Mouse (Mus musculus): ENCODE measurements around the gene Gm28539. TPM values are rescaled to one million over a fixed set of nuclear protein-coding genes. Genes with fewer than 3 reads are reported as not detected.
"Not testable (repeated sequence)": the region's sequence is repeated elsewhere in the genome, so short reads cannot be mapped to it uniquely, and the experiment has no call there.

Gene Gm28539
- total and polyA plus RNA-seq, 3 experiments = 2.9 to 13.9 TPM; not detected in 1

- no peak for TF ChIP-seq MAZ (IDR thresholded peaks at IDR 0.05; ENCODE audit: low read depth, low read length)
- TF ChIP-seq TAL1 (IDR thresholded peaks at IDR 0.05; ENCODE audit: low read length) = no peak
- TF ChIP-seq USF2 (IDR thresholded peaks at IDR 0.05; ENCODE audit: borderline replicate concordance in 1 of 2, insufficient read depth in 1 of 2, low read depth in 1 of 2, low read length in 2 of 2) = no peak
- no peak for TF ChIP-seq RAD21 (IDR thresholded peaks at IDR 0.05; ENCODE audit: low read depth, low read length)
- TF ChIP-seq MYB (IDR thresholded peaks at IDR 0.05; ENCODE audit: low read depth, low read length) = no peak
- TF ChIP-seq MXI1 (IDR thresholded peaks at IDR 0.05; ENCODE audit: low read depth, low read length) = no peak
- no peak for TF ChIP-seq MAX (IDR thresholded peaks at IDR 0.05; ENCODE audit: low read length)
- no peak for TF ChIP-seq ELF1 (IDR thresholded peaks at IDR 0.05; ENCODE audit: low read depth, low read length)
- no peak for TF ChIP-seq EP300 (IDR thresholded peaks at IDR 0.05; ENCODE audit: low read depth in 1 of 2, low read length in 2 of 2)
- TF ChIP-seq TCF12 (IDR thresholded peaks at IDR 0.05; ENCODE audit: low read depth, low read length) = no peak
- TF ChIP-seq ZC3H11A (IDR thresholded peaks at IDR 0.05; ENCODE audit: low read depth, low read length) = no peak
- no peak for TF ChIP-seq ZNF384 (IDR thresholded peaks at IDR 0.05; ENCODE audit: low read depth, low read length)
- no peak for TF ChIP-seq SIN3A (IDR thresholded peaks at IDR 0.05; ENCODE audit: low read length)
- Histone ChIP-seq H3K27ac (ENCODE audit: control insufficient read depth, low read depth, low read length) (no peak overlapping the region), H3K4me1 (ENCODE audit: control insufficient read depth in 1 of 2, insufficient read depth in 2 of 2, low read length in 2 of 2) (peaks cover 0 to 3% of the 10 kb centered on the region in 2 experiments; a peak in 2 of 4 replicates), H3K4me3 (ENCODE audit: control insufficient read depth in 1 of 2, insufficient read depth in 1 of 2, low read depth in 2 of 2, low read length in 2 of 2) (no peak overlapping the region), H3K36me3 (ENCODE audit: control insufficient read depth in 1 of 2, insufficient read depth in 2 of 2, low read length in 2 of 2) (peaks cover 0 to 4% of the 10 kb centered on the region in 2 experiments; a peak in 2 of 4 replicates), H3K79me2 (ENCODE audit: control insufficient read depth, insufficient read depth, low read length, poor library complexity) (no peaks in the 10 kb centered on the region), H3K27me3 (ENCODE audit: control insufficient read depth in 1 of 2, insufficient read depth in 2 of 2, low read length in 2 of 2) (no peaks in the 10 kb centered on the region), H3K9me3 (replicated peaks; ENCODE audit: insufficient read depth, low read length) (no peaks in the 10 kb centered on the region), H3K9ac (ENCODE audit: control insufficient read depth, low read depth, low read length, poor library complexity, severe bottlenecking) (no peak overlapping the region)
- no peak for DNase-seq (ENCODE audit: low read depth, low spot score)
These were observed 10.0 kb downstream of the Gm28539 start for GRCm38 (mm10) chr16:18846301-18846820.

GRCm38 (mm10) chr16:18849521-18850190 lies 13.3 kb downstream of the Gm28539 start:
- H3K4me1 ChIP-seq (ENCODE audit: control insufficient read depth in 1 of 2, insufficient read depth in 2 of 2, low read length in 2 of 2); H3K27ac ChIP-seq (ENCODE audit: control insufficient read depth, low read depth, low read length); DNase-seq (ENCODE audit: low read depth, low spot score); H3K36me3 ChIP-seq (ENCODE audit: control insufficient read depth in 1 of 2, insufficient read depth in 2 of 2, low read length in 2 of 2); H3K9me3 ChIP-seq (replicated peaks; ENCODE audit: insufficient read depth, low read length); H3K27me3 ChIP-seq (ENCODE audit: control insufficient read depth in 1 of 2, insufficient read depth in 2 of 2, low read length in 2 of 2); H3K9ac ChIP-seq (ENCODE audit: control insufficient read depth, low read depth, low read length, poor library complexity, severe bottlenecking); H3K79me2 ChIP-seq (ENCODE audit: control insufficient read depth, insufficient read depth, low read length, poor library complexity); H3K4me3 ChIP-seq (ENCODE audit: control insufficient read depth in 1 of 2, insufficient read depth in 1 of 2, low read depth in 2 of 2, low read length in 2 of 2): not testable (repeated sequence)

DNA sequence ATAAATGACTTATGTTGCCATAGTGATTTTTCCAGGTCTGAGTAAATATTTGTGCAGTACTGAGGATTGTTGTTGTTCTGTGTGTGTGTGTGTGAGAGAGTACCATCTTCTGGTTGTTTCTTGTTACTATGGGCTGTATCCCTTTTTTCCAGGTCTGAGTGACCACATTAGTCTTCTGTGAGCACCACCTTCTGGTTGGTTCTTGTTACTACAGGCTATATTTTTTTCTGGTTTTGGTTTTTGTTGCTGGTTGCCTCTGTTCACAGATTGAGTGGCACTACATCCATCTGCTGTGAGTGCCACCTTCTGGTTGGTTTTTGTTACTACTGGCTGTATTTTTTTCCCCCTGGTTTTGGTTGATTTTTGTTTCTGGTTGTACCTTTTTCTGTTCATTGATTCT lies 22.2 kb downstream of the Gm28539 start:
- H3K9ac ChIP-seq (ENCODE audit: control insufficient read depth, low read depth, low read length, poor library complexity, severe bottlenecking) = no peak overlapping the region
- H3K79me2 ChIP-seq (ENCODE audit: control insufficient read depth, insufficient read depth, low read length, poor library complexity) = no peaks in the 10 kb centered on the region
- TF ChIP-seq ELF1 (IDR thresholded peaks at IDR 0.05; ENCODE audit: low read depth, low read length) (no peak), MAFK (IDR thresholded peaks at IDR 0.05; ENCODE audit: borderline replicate concordance, low read depth, low read length) (no peak), BHLHE40 (IDR thresholded peaks at IDR 0.05; ENCODE audit: borderline replicate concordance, low read depth, low read length) (no peak), NELFE (IDR thresholded peaks at IDR 0.05; ENCODE audit: low read depth, low read length) (no peak), E2F4 (IDR thresholded peaks at IDR 0.05; ENCODE audit: borderline replicate concordance, low read depth, low read length) (no peak), ZNF384 (IDR thresholded peaks at IDR 0.05; ENCODE audit: low read depth, low read length) (peak; percentile 74), USF1 (IDR thresholded peaks at IDR 0.05; ENCODE audit: low read depth, low read length) (no peak), SMC3 (IDR thresholded peaks at IDR 0.05; ENCODE audit: low read depth, low read length) (peak; percentile 75), RAD21 (IDR thresholded peaks at IDR 0.05; ENCODE audit: low read depth, low read length) (peak; percentile 76), ZC3H11A (IDR thresholded peaks at IDR 0.05; ENCODE audit: low read depth, low read length) (peak; percentile 77), GABPA (IDR thresholded peaks at IDR 0.05; ENCODE audit: low read depth, low read length) (no peak), CTCF (IDR thresholded peaks at IDR 0.05 in 2 of 3, conservative IDR thresholded peaks at IDR 0.05 in 1 of 3; ENCODE audit: control insufficient read depth in 1 of 3, insufficient read depth in 1 of 3, low read depth in 2 of 3, low read length in 3 of 3, poor library complexity in 1 of 3, severe bottlenecking in 1 of 3) (peak; percentile 18 to 84 (median 57); a peak in 5 of 6 replicates), KAT2A (conservative IDR thresholded peaks at IDR 0.05; ENCODE audit: low read depth, low read length) (no peak)
- no peaks in the 10 kb centered on the region for H3K27me3 ChIP-seq (ENCODE audit: control insufficient read depth in 1 of 2, insufficient read depth in 2 of 2, low read length in 2 of 2)
- no peaks in the 10 kb centered on the region for H3K9me3 ChIP-seq (replicated peaks; ENCODE audit: insufficient read depth, low read length)
- no peak overlapping the region for H3K27ac ChIP-seq (ENCODE audit: control insufficient read depth, low read depth, low read length)
- peak; percentile 77 for DNase-seq (ENCODE audit: low read depth, low spot score)
- peaks cover 0 to 2% of the 10 kb centered on the region in 2 experiments; a peak in 1 of 4 replicates for H3K4me1 ChIP-seq (ENCODE audit: control insufficient read depth in 1 of 2, insufficient read depth in 2 of 2, low read length in 2 of 2)
- no peak overlapping the region for H3K4me3 ChIP-seq (ENCODE audit: control insufficient read depth in 1 of 2, insufficient read depth in 1 of 2, low read depth in 2 of 2, low read length in 2 of 2)
- peaks cover 0 to 4% of the 10 kb centered on the region in 2 experiments; a peak in 2 of 4 replicates for H3K36me3 ChIP-seq (ENCODE audit: control insufficient read depth in 1 of 2, insufficient read depth in 2 of 2, low read length in 2 of 2)
